Mouse (Mus musculus): ENCODE results near the gene Arid1a.
"Not testable (repeated sequence)": the region's sequence is repeated elsewhere in the genome, so short reads cannot be mapped to it uniquely, and the experiment has no call there.

The Arid1a gene

DNA sequence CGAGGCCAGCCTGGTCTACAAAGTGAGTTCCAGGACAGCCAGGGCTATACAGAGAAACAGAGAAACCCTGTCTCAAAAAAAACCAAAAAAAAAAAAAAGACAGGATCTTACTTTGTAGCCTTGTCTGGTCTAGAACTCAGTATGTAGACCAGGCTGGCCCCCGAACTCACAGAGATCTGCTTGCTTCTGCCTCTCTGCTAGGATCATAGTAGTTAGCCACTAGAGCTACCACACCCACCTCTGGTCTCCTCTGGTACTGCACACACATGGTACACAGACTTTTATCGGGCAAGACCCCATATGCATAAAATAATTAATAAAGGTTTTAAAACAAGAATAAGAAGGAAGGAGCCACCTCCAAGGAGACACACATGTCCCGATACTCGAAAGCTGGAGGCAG, 102.5 kb downstream of the Arid1a start:
- in situ Hi-C loops (cut with MboI): not testable (repeated sequence)

DNA sequence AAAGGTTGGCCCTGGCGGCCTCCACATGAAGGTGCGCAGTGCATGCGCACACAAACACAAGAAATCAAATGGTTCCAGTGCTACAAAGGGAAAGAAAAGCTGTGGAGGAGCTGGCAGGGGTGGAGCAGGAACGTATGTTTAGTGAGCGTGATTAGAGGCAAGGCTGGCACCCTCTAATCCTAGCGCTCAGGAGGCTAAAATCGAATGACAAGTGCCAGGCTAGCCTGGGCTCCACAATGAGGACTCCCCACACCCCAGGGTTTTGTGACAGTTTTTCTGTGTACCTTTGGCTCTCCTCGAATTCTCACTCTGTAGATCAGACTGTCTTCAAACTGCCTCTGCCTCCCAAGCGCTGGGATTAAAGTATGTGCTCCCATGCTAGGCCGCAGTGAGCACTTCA, 103.8 kb downstream of the Arid1a start:
- in situ Hi-C loops (cut with MboI): no loop called here

DNA sequence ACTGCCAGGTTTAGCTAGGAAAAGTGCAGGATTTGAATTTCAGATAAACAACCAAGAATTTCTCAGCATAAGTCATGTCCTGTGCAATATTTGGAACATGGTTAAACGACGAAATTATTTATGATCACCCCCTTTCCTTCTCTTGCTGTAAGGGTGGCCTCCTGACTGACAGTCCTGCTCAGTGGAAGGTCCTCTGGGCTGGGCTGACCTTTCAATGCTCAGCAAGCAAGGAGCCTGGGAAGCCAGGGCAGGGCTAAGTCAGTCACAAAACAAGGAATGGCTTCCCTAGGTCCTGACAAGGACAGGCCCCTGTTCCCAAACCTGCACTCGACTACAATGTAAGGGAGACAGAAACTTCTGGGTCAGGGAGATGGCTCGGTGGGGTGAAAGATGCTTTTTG, 104.6 kb downstream of the Arid1a start:
- in situ Hi-C loops (cut with MboI): no loop called here

DNA sequence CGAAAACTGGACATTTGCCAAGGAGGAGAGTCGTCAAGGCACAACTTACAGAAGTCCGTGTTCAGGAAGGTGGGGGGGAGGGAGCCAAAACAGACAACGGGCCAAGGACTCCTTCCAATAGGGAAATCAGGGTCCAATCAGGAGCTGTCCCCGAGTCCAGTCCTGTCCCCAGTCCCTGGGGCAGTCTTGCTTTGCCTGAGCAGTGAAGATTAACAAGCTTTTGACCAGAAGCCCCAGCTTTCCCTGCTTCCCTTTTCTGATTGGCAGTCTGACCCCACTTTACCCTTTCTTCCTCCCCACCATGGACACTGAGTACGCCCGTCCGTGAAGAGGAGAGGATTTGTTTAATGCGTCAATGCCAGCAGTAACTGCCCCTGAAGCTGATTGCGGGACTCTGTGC, 105.1 kb downstream of the Arid1a start:
- in situ Hi-C loops (cut with MboI): no loop called here

DNA sequence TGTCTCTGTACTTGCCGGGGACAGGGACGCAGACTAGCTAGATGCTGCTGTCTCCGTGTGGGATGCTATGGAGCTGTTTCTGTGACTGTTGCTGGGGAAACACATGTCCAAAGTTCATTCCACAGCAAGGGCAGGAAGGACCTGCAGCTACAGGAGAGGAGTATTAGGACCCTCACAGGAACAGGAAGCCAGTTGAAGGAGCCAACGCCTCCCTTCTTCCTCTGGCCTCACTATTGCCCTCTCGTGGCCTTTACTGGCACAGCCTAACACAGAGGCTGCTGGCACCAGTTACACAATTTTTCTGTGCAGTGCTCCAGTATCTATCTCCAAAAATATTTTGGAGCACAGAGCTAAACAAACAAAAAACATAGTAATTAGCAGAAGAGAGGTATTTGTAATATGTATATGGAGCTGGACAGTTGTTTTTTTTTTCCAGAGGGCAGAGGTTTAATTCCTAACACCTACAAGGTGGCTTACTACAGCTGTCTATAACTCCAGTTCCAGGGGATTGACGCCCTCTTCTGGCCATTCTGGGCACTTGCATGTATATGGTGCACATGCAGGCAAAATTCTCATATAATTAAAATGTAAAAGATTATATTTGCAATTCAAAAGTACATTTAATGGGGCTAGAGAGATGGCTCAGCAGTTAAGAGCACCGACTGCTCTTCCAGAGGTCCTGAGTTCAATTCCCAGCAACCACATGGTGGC, 106.4 kb downstream of the Arid1a start, which contains the start of gene Zdhhc18:
Gene Zdhhc18 (minus strand): TSS at position 166 of the 711 bp plus-strand sequence.
- in situ Hi-C loops (cut with MboI): no loop called here

DNA sequence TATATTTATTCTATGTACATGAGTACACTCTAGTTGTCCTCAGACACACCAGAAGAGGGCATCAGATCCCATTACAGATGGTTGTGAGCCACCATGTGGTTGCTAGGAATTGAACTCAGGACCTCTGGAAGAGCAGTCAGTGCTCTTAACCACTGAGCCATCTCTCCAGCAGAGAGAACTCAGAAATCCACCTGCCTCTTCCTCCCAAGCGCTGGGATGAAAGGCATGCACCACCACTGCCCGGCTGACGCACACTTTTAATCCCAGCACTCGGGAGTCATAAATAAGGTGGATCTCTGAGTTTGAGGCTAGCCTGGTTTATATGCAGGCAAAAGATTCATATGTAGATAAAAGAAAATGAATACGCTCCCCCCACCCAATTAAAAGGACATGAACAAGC, 107.1 kb downstream of the Arid1a start:
- in situ Hi-C loops (cut with MboI): not testable (repeated sequence)

DNA sequence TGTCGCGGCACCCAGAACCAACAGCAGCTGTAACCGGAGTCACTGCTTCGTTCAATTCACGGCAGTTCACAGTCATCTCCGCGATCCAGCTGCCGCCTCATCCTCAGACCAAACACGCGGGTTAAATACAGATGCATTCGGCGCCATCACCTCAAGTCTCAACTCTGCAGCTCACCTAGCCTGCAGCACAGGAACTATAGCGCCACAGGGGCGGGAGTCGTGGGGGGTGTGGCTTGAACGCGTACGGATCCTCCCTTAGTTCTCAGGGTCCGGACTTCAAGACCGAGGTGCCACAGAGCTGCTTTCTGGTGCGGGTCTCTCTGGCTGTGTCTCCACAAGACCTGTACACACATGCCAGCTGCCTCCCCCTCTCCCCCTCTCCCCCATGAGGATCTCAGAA, 110.9 kb downstream of the Arid1a start:
- in situ Hi-C loops (cut with MboI): no loop called here

DNA sequence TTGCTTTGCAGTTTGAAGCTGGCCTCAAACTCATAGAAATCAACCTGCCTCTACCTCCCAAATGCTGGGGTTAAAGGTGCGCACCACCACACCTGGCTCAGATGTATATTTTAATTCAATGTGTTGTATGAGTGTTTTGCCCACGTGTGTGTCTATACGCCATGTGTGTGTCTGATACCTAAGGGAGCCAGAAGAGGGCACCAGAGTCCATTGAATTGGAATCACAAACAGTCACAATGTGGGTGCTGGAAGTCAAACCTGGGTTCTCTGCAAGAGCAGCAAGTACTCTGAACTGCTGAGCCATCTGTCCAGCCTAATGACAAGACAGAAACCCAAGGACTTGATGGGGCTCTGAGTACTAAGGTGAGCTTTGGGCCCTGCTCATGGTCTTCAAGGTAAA, 111.4 kb downstream of the Arid1a start:
- in situ Hi-C loops (cut with MboI): no loop called here

DNA sequence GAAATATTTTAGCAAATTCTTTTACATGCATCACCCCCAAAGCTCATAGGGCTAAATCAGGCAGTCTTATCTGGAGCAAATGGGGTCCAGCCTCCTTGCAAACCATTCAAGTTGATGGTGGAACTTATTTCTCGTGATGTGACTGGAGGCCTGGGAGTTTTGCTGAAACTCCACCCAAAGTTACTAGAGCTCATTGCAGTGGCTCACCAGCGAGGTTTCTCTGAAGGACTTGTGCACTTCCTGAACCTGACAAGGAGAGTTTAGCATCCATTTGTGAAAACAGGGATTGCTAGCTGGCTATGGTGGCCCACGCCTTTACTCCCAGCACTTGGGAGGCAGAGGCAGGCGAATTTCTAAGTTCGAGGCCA, 122.5 kb downstream of the Arid1a start:
- in situ Hi-C loops (cut with MboI): no loop called here

DNA sequence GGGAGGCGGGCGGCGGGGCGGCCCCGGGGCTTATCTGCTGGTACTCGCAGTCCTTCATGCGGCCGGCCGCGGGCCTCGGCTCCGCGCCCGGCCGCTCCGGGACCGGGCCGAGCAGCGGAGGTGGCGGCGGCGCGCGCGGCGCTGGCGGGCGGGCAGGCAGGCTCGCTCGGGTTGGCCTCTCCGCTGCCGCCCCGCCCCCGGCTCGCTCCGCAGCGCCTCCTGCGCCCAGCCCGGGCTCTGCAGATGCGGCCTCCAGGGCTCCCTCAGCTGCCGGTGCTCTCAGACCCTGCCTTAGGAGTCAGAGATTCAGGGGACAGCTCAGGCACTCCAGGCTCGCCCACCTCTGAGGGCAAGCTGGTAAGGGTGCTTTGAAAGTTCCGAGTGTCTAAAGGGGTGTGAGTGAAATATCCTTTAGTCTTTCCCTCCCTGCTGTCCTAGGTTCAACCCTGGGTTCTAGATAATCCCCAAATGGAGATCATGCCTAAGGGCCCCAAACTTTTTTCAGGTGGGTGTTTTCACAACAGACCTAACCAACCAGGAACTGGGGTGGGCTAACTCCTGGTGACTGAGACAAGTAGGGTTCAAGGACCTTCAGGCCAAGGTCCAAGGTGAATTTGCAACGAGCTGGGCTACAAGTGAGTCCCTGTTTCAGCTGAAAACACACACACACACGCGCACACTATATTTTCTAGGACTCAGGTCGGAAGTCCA, 123.1 kb downstream of the Arid1a start:
- in situ Hi-C loops (cut with MboI): no loop called here

DNA sequence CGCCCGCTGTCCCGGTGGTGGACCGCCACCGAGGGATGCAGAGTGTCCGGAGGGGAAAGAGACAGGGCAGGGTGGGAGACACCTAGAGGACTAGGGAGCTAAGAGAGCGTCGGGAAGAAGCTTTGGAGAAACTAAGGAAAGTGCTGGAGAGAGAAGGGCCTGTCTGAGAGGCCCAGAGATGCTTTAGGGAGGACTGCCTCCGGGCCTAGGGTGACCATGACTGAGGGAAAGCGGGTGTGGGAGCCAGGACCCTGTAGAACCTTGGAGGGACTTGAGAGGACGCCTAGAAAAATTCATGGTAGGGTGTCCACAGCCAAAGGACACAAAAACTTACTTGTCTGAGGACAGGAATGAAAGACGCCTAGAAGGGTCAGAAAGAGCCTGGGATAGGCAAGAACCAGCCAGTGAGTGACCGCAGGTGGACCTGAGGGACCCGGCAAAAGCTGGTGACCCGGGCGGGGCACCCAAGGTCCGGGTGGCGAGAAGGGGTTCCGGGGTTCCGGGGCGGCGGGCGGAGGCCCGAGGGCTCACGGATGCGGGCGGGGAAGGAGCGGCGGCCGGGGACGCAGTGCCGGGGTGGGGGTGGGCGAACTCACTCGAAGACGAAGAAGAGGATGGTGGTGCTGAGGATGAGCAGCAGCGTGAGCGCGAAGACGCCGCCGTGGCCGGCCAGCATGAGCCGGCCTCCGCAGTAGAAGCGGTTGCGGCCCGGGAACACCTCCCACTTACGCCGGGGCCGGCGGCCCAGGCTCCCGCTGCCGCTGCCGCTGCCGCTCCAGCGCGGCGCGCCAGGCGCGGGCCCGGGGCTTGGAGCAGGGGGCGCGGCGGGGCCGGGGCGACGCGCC, 123.9 kb downstream of the Arid1a start:
- in situ Hi-C loops (cut with MboI): no loop called here

DNA sequence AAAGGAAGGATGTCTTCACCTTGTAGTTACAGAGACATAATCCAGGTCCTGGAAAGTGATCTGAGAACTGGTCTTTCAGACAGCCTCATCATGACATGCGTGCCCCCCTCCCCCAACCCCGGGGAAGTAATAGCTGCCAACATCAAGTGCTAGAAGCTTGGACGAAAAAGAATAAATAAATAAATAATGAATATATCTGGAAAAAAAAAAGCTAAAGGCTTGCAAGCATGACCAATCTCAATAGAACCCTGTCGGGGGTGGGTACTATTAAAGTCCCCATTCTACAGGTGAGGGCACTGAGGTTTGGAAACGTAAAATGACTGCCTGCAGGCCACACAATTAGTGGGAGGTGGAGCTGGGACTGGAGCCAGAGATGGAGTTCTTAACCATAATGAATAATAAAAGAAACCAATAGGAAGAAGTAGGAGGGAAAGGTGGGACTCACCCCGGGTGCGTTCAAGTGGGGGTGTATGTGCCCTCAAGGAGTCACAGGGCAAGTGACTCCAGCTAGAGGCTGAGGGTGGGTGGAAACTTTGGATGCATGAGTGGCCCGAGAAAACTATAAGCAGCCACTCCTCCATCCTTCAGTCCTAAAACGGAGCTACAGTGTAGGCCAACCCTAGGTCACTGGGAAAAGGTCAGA, 124.7 kb downstream of the Arid1a start:
- in situ Hi-C loops (cut with MboI): no loop called here

DNA sequence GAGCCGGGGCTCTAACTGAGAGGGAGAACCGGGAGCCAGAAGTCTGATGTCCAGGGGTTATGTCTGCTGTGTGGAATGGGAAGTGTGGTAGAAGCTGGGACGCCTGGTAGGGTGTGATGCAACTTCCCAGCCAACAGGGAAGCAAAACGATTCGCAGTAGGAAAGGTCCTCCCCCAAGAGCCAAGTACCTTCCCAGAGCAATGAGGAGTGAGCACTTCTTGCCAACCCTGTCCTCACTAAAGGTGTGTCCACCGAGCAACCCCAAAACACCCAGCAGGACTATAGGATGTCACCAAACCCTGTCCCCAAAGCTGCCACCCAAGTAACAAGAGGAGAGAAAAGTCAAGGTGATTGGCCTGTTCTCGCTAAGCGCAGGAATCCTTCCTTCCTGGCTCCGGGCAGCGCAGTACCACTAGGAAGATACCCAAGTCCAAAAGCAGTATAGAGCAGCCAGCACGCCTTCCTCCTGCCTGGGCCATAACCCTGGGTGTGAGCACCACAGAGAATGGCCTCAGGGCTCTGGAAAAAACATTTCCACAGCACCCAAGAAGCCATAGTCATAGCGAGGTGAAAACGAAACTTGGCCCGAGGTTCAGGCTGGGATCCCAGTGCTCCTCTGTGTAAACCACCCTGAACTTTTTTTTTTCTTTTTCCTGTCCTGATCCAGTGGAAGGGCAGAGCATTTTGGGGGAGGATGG, 125.3 kb downstream of the Arid1a start:
- in situ Hi-C loops (cut with MboI): no loop called here

DNA sequence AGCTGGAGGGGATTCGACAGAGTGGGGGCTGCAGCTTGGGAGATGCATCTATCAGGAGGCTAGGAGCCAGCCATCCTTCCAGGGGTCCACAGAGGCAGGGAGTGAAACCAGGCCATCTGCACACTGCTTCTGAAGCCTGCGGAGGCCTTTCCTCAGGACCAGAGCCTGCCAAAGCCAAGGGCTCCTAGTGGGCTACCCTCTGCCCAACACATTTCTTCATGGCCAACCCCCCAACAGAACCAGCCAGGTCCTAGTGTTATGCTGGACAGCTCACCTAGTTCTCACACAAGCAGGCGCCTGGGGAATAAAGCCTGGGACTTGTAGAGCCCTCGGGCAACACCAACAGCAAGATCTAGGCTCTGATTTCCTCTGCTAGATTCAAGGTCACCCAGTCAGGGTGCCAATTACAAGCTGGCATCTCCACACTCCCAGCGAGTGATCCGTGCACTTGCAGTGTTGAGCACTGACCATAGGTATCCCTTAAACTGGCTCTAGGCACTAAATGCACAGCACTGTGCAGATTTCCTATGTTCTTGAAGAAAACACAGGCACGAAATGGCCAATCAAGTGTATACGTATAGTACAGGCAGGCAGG, 126.1 kb downstream of the Arid1a start:
- in situ Hi-C loops (cut with MboI): no loop called here

DNA sequence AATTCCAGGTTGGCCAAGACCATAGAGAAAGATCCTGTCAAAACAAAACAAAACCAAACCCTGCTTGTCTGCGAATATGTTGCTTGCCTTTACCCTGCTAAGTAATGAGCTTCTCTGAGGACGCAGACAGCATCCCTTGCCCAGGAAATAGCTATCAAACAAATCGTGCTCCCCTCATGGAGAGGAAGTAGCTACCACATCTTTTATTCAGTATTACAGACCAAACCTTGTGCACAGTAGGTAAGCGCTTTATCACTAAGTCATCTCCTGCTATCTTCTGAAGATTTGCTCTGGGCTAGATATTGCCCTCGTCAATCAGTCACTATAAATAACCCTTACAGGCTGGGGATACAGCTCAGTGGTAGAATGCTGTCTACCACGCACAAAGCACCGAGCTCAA, 127.4 kb downstream of the Arid1a start:
- in situ Hi-C loops (cut with MboI): no loop called here

Measured in mature B cell (primary cell).